Mouse (Mus musculus) forebrain, embryonic 15.5 days (tissue): ENCODE results near the gene Mindy2. TPM values are rescaled to one million over a fixed set of nuclear protein-coding genes. Genes with fewer than 3 reads are reported as not detected.

ENCODE experiments used
- ATAC-seq: fragments of 200-750 bp; cut with Nextera tagmentation; replicated peaks from 2 replicates; pipeline ENCODE4 v1.8.0; 2017; ENCODE audit warnings: mild to moderate bottlenecking, moderate TSS enrichment, moderate library complexity
- H3K27ac ChIP-seq: fragments of 300-500 bp; sonication (generic); replicated peaks from 2 replicates; pipeline ENCODE4 v1.5.1; 2015; ENCODE audit warnings: mild to moderate bottlenecking, inconsistent platforms
- H3K27me3 ChIP-seq: fragments of 300-500 bp; sonication (generic); 2 replicates; pipeline ENCODE4 v1.6.1; 2015; ENCODE audit warnings: inconsistent platforms
- H3K36me3 ChIP-seq: fragments of 300-500 bp; sonication (generic); 2 replicates; pipeline ENCODE4 v1.6.1; 2015; ENCODE audit warnings: mild to moderate bottlenecking, inconsistent platforms
- H3K4me1 ChIP-seq: fragments of 300-500 bp; sonication (generic); 2 replicates; pipeline ENCODE4 v1.6.1; 2015; ENCODE audit warnings: inconsistent platforms
- H3K4me2 ChIP-seq: fragments of 300-500 bp; sonication (generic); replicated peaks from 2 replicates; pipeline ENCODE4 v1.6.1; 2015; ENCODE audit warnings: mild to moderate bottlenecking, inconsistent platforms
- H3K4me3 ChIP-seq: fragments of 300-500 bp; sonication (generic); 2 replicates; pipeline ENCODE4 v1.5.1; 2015; ENCODE audit warnings: mild to moderate bottlenecking, inconsistent platforms
- H3K9ac ChIP-seq: fragments of 300-500 bp; sonication (generic); replicated peaks from 2 replicates; pipeline ENCODE4 v1.6.1; 2015; ENCODE audit warnings: mild to moderate bottlenecking, inconsistent platforms
- H3K9me3 ChIP-seq: fragments of 300-500 bp; sonication (generic); 2 replicates; pipeline ENCODE4 v1.6.1; 2016; ENCODE audit warnings: inconsistent platforms
- WGBS: fragments of 180-500 bp; shearing (Covaris S2); methylation state at CpG from one replicate; pipeline ENCODE4 v1.1.7; 2015; ENCODE audit warnings: mixed read lengths; 5-methylcytosine and 5-hydroxymethylcytosine counted together
- polyA plus RNA-seq: library from polyadenylated mRNA; unstranded; fragments of >200 nt; fragmentation: Nextera tagmentation; extraction: Ambion mirVana; gene quantifications from 2 replicates; pipeline ENCODE4 v1.2.1, GENCODE M21; 2015

The Mindy2 gene
- polyA plus RNA-seq, 1 experiment from 2014 or later: 19.4 TPM

DNA sequence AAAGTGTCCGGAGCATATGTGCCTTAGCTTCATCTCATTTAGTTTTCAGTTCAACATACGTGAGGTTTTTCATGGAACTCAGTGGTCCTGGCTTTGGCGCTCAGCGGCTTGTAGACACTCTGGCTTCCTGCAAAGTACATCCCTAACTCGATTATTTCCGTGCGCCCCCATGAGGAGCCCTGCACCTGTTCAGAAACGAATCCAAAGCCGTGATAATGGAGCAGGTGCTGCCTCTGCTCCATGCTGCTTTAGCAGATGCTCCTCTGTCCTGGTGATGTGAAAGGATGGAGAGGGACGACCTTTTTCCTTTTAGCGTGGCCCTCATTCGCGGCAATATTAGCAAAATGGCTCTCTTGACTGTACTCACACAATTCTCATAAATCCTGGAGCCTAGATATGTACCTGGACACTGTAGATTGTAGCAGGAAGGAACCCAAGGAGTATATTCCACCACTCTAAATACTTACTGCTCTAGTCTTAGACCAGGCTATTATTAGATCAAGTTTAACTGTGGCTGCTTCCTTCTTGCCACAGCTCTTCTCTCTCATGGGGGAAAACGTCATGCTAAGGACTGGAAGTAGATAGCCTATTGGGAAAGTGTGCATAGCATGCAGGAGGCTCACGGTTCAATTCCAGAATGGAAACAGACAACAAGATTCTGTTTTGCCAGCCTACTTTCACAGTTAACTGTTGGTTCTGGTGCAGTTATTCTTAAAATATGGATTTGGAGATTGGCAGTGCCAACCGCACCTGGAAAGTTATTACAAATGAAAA is 8.6 kb upstream of the Mindy2 start:
- Histone ChIP-seq H3K9me3 (no peaks in the 10 kb centered on the region), H3K4me2 (no peak overlapping the region), H3K36me3 (no peaks in the 10 kb centered on the region), H3K27ac (no peak overlapping the region), H3K27me3 (no peaks in the 10 kb centered on the region), H3K4me1 (no peaks in the 10 kb centered on the region), H3K4me3 (no peak overlapping the region), H3K9ac (no peak overlapping the region)
- WGBS: 76% methylated on average over 16 of the region's 16 CpGs
- ATAC-seq: no peak

DNA sequence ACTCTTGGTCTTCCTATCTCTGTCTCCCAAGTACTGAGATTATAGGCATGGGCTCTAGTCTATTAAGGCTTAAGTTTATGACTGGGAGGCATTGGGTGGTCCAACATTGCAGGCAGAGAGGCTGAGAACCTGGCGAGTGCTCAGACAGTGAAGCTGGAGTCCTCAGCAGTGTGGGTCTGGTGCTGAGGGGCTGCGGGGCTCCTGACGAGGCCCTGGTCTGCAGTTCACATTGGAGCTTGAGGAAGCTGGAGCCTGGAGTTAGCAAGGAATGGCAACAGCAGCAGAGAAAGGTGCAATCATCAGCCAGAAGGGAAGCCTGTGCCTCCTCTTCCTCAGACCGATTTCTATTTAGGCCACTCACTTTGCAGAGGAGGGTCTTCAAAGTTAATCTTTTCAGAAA is 7.9 kb upstream of the Mindy2 start:
- no peak overlapping the region for H3K9ac ChIP-seq
- 81% methylated on average over 4 of the region's 4 CpGs for WGBS
- no peaks in the 10 kb centered on the region for H3K4me1 ChIP-seq
- H3K36me3 ChIP-seq: no peaks in the 10 kb centered on the region
- no peak overlapping the region for H3K27ac ChIP-seq
- H3K27me3 ChIP-seq: no peaks in the 10 kb centered on the region
- H3K4me2 ChIP-seq: no peak overlapping the region
- H3K9me3 ChIP-seq: no peaks in the 10 kb centered on the region
- H3K4me3 ChIP-seq: no peak overlapping the region
- no peak for ATAC-seq

DNA sequence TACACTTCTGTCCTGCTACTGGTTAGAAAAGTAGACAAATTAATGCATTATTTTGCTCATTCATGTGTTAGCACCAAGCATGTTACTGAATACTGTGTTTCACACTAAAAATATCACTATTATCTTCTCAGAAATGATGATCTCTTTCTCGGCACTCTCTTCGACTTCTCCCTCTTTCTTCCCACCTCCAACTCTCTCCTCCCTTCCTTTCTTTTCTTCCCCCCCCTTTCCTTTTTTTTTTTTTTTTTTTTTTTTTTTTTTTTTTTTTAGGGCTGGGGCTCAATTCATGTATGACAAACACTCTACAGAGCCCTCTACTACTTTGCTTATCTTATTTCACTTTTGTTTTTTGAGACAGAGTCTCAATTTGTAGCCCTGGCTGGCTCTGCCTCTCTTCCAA is 1.3 kb upstream of the Mindy2 start:
- H3K4me3 ChIP-seq: no peak overlapping the region
- H3K27ac ChIP-seq: no peak overlapping the region
- no peak overlapping the region for H3K9ac ChIP-seq
- no peak overlapping the region for H3K4me2 ChIP-seq
- H3K27me3 ChIP-seq: no peaks in the 10 kb centered on the region
- H3K4me1 ChIP-seq: peaks cover 28% of the 10 kb centered on the region
- 76% methylated on average over 2 of the region's 2 CpGs for WGBS
- H3K36me3 ChIP-seq: no peaks in the 10 kb centered on the region
- ATAC-seq: no peak
- H3K9me3 ChIP-seq: no peaks in the 10 kb centered on the region

DNA sequence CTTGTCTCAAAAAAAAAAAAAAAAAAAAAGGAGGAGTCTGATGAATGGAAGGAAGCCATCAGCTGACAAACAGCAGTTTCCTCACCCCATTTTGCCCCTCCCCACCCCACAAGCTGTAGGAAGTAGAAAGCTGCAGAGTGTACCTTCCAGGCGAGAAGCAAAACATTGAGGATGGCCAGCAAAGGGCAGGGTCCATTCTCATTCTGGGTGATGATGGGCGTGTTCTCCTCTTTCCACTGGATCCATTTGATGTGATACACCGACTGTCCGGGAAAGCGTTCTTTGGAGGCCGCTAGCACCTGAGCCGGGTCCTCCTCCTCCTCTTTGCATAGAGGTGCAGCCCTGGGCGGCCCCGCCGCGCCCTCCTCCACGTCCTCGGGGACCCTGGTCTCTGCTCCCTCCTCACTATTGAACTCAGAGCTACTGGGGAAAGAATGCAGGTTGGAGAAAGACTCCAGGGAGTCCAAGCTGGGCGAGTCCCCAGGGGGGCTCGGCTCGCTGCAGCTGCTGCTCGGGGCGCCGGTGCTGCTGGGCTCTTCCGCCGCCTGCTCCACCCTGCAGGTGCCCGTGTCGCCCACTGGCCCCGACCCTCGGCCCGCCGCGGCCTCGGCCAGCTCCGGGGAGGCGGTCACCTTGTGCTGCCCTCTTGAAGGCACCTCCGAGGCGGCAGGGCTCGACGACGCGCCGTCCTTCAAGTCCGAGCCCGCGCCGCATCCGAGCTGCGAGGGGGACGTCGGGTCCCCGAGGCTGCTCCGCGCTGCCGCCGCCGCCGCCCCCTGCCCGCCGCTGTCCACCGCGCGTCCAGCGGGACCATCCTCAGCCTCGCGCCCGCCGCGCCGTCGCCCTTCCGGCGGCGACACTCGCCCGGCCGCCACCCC is 605 bp downstream of the Mindy2 start, which contains the start of gene Gm10642:
TSS of gene Gm10642 (plus strand) at position 122 of the 878 bp plus-strand sequence.
- H3K4me2 ChIP-seq: peak within 1 kb of the TSS; percentile 70
- no peaks in the 10 kb centered on the region for H3K36me3 ChIP-seq
- WGBS: under 1% methylated on average over 64 of the region's 72 CpGs
- peak; percentile 74 for ATAC-seq
- no peaks in the 10 kb centered on the region for H3K27me3 ChIP-seq
- peak within 1 kb of the TSS; percentile 90 for H3K4me3 ChIP-seq
- peaks cover 33% of the 10 kb centered on the region for H3K4me1 ChIP-seq
- no peaks in the 10 kb centered on the region for H3K9me3 ChIP-seq
- H3K9ac ChIP-seq: peak within 1 kb of the TSS; percentile 94
- H3K27ac ChIP-seq: peak within 1 kb of the TSS; percentile 95

DNA sequence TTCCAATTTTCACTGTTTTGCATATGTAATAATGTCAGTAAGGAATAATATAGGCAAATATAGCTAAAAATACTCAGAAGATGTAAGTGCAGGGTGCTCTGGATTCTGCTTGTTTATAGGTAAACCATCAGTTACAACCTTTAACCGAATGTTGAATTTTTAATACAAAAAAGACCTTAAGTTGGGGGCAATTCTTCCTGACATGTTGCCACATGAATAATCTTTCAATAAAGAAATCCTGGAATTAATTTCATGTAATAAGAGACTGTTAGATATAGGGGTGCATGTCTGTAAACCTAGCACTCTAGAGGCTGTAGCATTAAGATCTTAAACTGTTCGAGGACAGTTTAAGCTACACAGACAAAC is 1.2 kb downstream of the Mindy2 start:
- WGBS: 31% methylated on average over 2 of the region's 2 CpGs
- Histone ChIP-seq H3K9ac (peak overlapping the region; percentile 94; the same call in 1 of the 2 replicates), H3K4me1 (peaks cover 33% of the 10 kb centered on the region), H3K4me3 (peak overlapping the region; percentile 90), H3K27me3 (no peaks in the 10 kb centered on the region), H3K4me2 (peak overlapping the region; percentile 70), H3K27ac (no peak overlapping the region), H3K36me3 (no peaks in the 10 kb centered on the region), H3K9me3 (no peaks in the 10 kb centered on the region)
- no peak for ATAC-seq

DNA sequence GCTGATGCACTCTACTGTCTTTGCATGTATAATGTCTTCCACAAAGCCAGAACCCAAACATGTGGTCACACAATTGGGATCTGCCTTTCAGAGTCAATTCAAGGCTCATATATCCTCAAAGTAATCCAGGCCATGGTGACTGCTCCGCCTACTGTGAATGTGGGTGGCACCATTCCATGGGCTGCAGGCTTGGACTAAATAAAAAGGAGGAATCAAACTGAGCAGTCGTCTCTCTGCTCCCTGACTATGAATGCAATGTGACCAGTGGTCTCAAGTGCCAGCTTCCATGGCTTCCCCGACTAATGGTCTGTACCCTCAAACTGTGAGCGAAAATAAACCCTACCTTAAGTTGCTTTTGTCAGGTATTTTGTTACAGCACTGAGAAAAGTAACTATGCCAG is 2.5 kb downstream of the Mindy2 start:
- no peaks in the 10 kb centered on the region for H3K36me3 ChIP-seq
- H3K9me3 ChIP-seq: no peaks in the 10 kb centered on the region
- peaks cover 33% of the 10 kb centered on the region for H3K4me1 ChIP-seq
- H3K4me2 ChIP-seq: peak overlapping the region; percentile 70
- H3K27me3 ChIP-seq: no peaks in the 10 kb centered on the region
- no peak overlapping the region for H3K27ac ChIP-seq
- peak overlapping the region; percentile 5; the same call in 1 of the 2 replicates for H3K4me3 ChIP-seq
- no peak for ATAC-seq
- no peak overlapping the region for H3K9ac ChIP-seq
- 69% methylated on average over 4 of the region's 4 CpGs for WGBS

DNA sequence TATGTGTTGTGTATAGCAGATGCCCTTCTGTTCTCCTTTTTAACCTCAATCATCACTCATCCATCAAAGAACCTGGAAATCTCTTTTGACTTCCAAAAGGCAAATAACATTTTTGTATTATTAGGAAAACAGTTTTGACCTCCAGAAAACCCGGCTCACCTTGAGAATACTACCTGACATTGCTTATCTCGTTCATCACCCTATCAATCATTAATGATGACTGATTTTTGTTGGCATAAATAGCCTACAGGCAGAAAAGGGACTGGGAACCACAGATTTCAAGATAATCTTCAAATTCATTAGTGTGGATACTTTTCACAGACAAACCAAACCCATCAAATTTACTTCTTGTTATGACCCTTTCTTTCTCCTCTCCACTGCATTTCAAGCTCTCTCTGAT is 3.1 kb downstream of the Mindy2 start:
- no peak overlapping the region for H3K9ac ChIP-seq
- H3K4me3 ChIP-seq: peak overlapping the region; percentile 5; the same call in 1 of the 2 replicates
- WGBS: 89% methylated on average over 2 of the region's 2 CpGs

DNA sequence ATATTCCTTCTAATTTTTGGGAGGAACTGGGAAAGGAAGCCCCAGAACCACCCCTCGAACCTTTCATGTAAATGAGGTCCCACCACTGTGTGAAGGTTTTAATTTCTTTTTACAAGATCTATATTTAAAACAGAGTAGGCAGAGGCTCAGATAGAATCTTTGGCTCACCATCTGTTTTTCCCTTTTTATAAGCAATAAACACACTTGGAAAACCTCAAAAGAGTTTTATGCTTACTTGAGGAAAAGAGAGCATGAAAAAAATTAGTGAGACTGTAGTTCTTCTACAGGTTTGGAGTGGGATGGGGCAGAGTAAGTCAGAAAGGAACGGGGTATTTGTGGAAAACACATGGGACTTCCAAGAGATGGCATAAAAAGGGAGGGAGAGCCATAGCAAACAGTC is 4.8 kb downstream of the Mindy2 start:
- no peaks in the 10 kb centered on the region for H3K9me3 ChIP-seq
- no peak overlapping the region for H3K9ac ChIP-seq
- no peaks in the 10 kb centered on the region for H3K36me3 ChIP-seq
- peaks cover 29% of the 10 kb centered on the region for H3K4me1 ChIP-seq
- 74% methylated on average over 2 of the region's 2 CpGs for WGBS
- H3K4me3 ChIP-seq: no peak overlapping the region
- no peak for ATAC-seq
- H3K27me3 ChIP-seq: no peaks in the 10 kb centered on the region
- no peak overlapping the region for H3K4me2 ChIP-seq
- no peak overlapping the region for H3K27ac ChIP-seq

More for the DNA sequence above, 3.1 kb downstream of the Mindy2 start:
- Histone ChIP-seq H3K36me3 (no peaks in the 10 kb centered on the region), H3K4me2 (peak overlapping the region; percentile 70), H3K4me1 (peaks cover 33% of the 10 kb centered on the region), H3K9me3 (no peaks in the 10 kb centered on the region), H3K27ac (no peak overlapping the region), H3K27me3 (no peaks in the 10 kb centered on the region)
- ATAC-seq: no peak

DNA sequence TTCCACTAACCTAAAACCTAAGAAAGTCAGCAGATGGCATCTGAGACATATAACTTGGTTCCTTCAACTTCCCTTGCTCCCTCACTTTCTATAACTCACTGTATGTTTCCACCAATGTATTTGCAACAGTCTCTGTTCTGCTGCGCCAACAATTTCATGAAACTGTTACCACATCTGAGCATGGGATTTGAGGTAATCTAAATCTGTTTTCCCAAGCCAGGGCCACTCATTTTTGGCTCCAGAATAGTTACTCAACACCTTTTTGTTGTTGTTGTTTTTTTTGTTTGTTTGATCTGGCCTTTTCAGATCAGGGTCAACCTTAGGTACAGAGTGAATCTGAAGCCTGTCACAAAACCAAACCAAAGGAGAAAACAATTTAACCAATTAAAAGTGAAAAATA is 6.0 kb downstream of the Mindy2 start:
- WGBS: 97% methylated on average over 1 of the region's 1 CpGs

DNA sequence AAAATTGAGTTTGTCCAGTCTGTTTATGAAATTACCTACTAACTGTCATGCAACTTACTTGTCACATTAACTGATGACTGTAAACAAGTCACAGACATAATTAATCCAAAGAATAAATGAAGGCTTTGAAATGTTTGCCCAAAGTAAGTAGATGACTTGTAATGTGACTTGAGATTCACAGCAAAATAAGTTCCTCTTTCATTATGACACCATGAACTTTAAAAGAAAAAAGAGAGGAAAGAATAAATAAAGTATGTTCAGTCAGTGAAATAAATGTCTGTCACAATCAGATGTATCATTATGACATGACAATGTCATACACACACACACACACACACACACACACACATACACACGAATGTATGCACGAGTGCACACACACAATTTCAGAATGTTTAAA is 6.7 kb downstream of the Mindy2 start:
- Histone ChIP-seq H3K9me3 (no peaks in the 10 kb centered on the region), H3K36me3 (no peaks in the 10 kb centered on the region), H3K9ac (no peak overlapping the region), H3K27me3 (no peaks in the 10 kb centered on the region), H3K4me2 (no peak overlapping the region), H3K4me3 (no peak overlapping the region), H3K4me1 (peaks cover 21% of the 10 kb centered on the region), H3K27ac (no peak overlapping the region)
- ATAC-seq: no peak
- WGBS: 84% methylated on average over 2 of the region's 2 CpGs

More for the DNA sequence above, 6.0 kb downstream of the Mindy2 start:
- no peaks in the 10 kb centered on the region for H3K36me3 ChIP-seq
- no peaks in the 10 kb centered on the region for H3K9me3 ChIP-seq
- H3K27me3 ChIP-seq: no peaks in the 10 kb centered on the region
- H3K4me2 ChIP-seq: no peak overlapping the region
- no peak overlapping the region for H3K9ac ChIP-seq
- ATAC-seq: no peak
- peaks cover 25% of the 10 kb centered on the region for H3K4me1 ChIP-seq
- H3K27ac ChIP-seq: no peak overlapping the region
- no peak overlapping the region for H3K4me3 ChIP-seq

DNA sequence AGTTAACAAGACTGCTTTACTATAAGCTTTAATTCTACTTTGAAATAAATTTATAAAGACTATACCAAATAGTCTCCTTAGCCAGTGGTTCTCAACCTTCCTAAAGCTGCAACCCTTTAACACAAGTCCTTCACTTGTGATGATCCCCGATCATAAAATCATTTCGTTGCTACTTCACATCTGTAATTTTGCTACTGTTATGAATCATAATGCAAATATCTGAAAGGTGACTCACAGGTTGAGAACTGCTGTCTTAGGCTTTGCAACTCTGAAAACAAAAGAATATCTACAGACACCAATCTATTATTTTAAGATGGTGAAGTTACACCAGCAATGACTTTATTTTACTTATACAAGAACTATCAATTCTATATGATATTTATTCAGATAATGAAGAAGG is 20.2 kb downstream of the Mindy2 start:
- Histone ChIP-seq H3K36me3 (peaks cover 3% of the 10 kb centered on the region; the same call in 1 of the 2 replicates), H3K4me1 (no peaks in the 10 kb centered on the region), H3K9ac (no peak overlapping the region), H3K27ac (no peak overlapping the region), H3K27me3 (no peaks in the 10 kb centered on the region), H3K9me3 (no peaks in the 10 kb centered on the region), H3K4me2 (no peak overlapping the region), H3K4me3 (no peak overlapping the region)
- no peak for ATAC-seq
- 88% methylated on average over 2 of the region's 2 CpGs for WGBS

DNA sequence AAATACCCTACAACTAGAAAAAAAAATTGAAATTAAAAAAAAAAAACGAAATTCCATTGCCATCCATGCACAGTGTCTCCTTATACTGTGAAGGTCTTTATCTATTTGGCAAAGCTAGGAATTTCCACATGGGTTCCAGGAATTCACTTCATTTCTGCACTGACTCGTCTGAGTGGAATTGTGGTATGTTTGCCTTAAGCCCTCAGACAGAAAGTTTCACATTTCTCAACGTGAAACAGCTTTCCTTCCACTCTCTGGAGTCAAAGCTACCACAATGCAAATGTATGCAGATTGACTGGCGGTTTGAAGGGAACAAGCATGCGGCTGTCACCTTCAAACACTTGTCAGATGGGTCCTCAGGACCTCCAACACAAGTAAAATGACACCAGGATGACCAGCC is 25.3 kb downstream of the Mindy2 start:
- no peak overlapping the region for H3K4me2 ChIP-seq
- no peak overlapping the region for H3K4me3 ChIP-seq
- no peak for ATAC-seq
- H3K27me3 ChIP-seq: no peaks in the 10 kb centered on the region
- H3K4me1 ChIP-seq: no peaks in the 10 kb centered on the region
- no peaks in the 10 kb centered on the region for H3K9me3 ChIP-seq
- no peaks in the 10 kb centered on the region for H3K36me3 ChIP-seq
- 29% methylated on average over 5 of the region's 5 CpGs for WGBS
- no peak overlapping the region for H3K9ac ChIP-seq
- H3K27ac ChIP-seq: no peak overlapping the region
